Mouse (Mus musculus) small intestine, adult 2 months (tissue): Measurements from ENCODE around the gene Cuta. TPM values are rescaled to one million over a fixed set of nuclear protein-coding genes. Genes with fewer than 3 reads are reported as not detected.

ENCODE experiments used
- H3K27ac ChIP-seq: fragments of 200-500 bp; 2 replicates; pipeline ENCODE4 v1.5.1; 2012; ENCODE audit warnings: low read depth, low read length, control low read depth, inconsistent platforms; ENCODE audit not compliant: insufficient read depth
- H3K27me3 ChIP-seq: fragments of 200-500 bp; 2 replicates; pipeline ENCODE4 v1.6.1; 2012; ENCODE audit warnings: mild to moderate bottlenecking, moderate library complexity, low read length, inconsistent platforms; ENCODE audit not compliant: control insufficient read depth, insufficient read depth
- H3K36me3 ChIP-seq: fragments of 200-500 bp; 2 replicates; pipeline ENCODE4 v1.6.1; 2012; ENCODE audit warnings: mild to moderate bottlenecking, low read length, control low read depth, inconsistent platforms; ENCODE audit not compliant: control insufficient read depth, insufficient read depth
- H3K4me1 ChIP-seq: fragments of 200-500 bp; 2 replicates; pipeline ENCODE4 v1.6.1; 2012; ENCODE audit warnings: low read length, inconsistent platforms, mixed read lengths; ENCODE audit not compliant: control insufficient read depth, insufficient read depth, insufficient read length
- H3K4me3 ChIP-seq: fragments of 200-500 bp; 2 replicates; pipeline ENCODE4 v1.5.1; 2012; ENCODE audit warnings: low read depth, mild to moderate bottlenecking, control low read depth, inconsistent platforms, low read length, moderate library complexity
- CTCF ChIP-seq: fragments of 200-500 bp; IDR thresholded peaks from 2 replicates; pipeline ENCODE4 v1.5.1; 2012; ENCODE audit warnings: low read depth, mild to moderate bottlenecking, control low read depth, inconsistent platforms, low read length, moderate library complexity, mixed read lengths; ENCODE audit not compliant: insufficient replicate concordance, insufficient read length; ENCODE audit errors: extremely low read depth
- POLR2A ChIP-seq: fragments of 200-500 bp; IDR thresholded peaks from 2 replicates; pipeline ENCODE4 v1.6.1; 2012; ENCODE audit warnings: low read depth, mild to moderate bottlenecking, control low read depth, inconsistent platforms, low read length, moderate library complexity
- WGBS: fragments of 180-500 bp; shearing (Covaris S2); methylation state at CpG from one replicate; pipeline ENCODE4 v1.1.7; 2018; 5-methylcytosine and 5-hydroxymethylcytosine counted together
- polyA plus RNA-seq: library from polyadenylated mRNA; depleted of rRNA; stranded (reverse); fragments of >200 nt; gene quantifications from 2 replicates; pipeline ENCODE4 v1.2.3, GENCODE M21; 2012

Gene Cuta
- polyA plus RNA-seq, 1 experiment: 151 TPM

DNA sequence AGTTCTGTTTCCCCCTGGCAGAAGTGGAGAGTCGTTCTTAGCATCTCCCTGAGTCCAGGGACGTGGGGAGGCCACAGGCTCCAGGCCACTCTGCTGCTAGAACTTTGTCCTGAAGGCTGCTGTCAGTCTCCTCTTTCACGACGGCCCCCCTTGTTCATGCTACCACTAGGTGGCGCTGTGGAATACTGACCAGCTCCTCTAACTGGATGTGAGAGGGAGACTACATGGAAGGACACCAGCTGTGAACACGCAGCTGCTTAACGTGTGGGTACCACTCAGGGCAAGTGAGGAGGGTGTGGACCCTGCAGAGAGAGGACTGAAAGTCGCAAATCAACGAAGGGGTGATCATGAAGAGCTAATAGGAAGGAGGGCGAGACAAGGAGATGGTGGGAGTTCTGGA lies 43.8 kb downstream of the Cuta start:
- 13% methylated on average over 10 of the region's 10 CpGs for WGBS
- Histone ChIP-seq H3K27ac (no peak overlapping the region), H3K27me3 (no peaks in the 10 kb centered on the region; the same call in 1 of the 2 replicates), H3K4me1 (peaks cover 4% of the 10 kb centered on the region), H3K36me3 (no peaks in the 10 kb centered on the region), H3K4me3 (no peak overlapping the region)
- TF ChIP-seq CTCF (peak; percentile 84; the same call in 1 of the 2 replicates), POLR2A (0 out of 2 replicates have a peak, but pooled peaks have one; percentile 23)

DNA sequence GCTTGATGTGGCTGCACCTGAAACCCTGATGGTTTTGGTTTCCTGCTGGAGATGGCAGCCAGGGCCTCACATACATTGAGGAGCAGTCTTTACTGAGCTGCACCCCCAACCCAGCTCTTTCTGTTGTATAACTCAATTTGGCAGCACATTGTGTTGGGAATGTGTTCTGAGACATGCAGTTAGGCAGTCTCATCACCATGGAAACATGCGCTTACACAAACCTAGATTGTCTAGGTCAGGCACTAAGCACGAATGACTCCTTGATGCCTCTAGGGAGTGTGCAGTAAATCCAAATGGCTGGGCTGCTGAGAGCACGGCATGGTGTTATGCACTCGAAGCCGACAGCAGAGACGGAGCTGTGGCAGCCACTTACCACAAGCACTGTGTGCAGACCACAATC lies 45.0 kb downstream of the Cuta start:
- WGBS: 85% methylated on average over 6 of the region's 6 CpGs
- no peaks in the 10 kb centered on the region; the same call in 1 of the 2 replicates for H3K27me3 ChIP-seq
- no peaks in the 10 kb centered on the region for H3K36me3 ChIP-seq
- no peak overlapping the region for H3K4me3 ChIP-seq
- TF ChIP-seq POLR2A: no peak
- no peak for TF ChIP-seq CTCF
- peaks cover 4% of the 10 kb centered on the region for H3K4me1 ChIP-seq
- no peak overlapping the region for H3K27ac ChIP-seq

- Histone ChIP-seq H3K27ac (no peak overlapping the region), H3K36me3 (no peaks in the 10 kb centered on the region), H3K4me1 (peaks cover 4% of the 10 kb centered on the region), H3K4me3 (no peak overlapping the region), H3K27me3 (no peaks in the 10 kb centered on the region)
- WGBS: 57% methylated on average over 6 of the region's 6 CpGs
- TF ChIP-seq POLR2A (no peak), CTCF (no peak)
These were observed 45.9 kb downstream of the Cuta start for GRCm38 (mm10) chr17:26893492-26893891.

- TF ChIP-seq POLR2A: no peak
- no peak for TF ChIP-seq CTCF
- 28% methylated on average over 16 of the region's 16 CpGs for whole genome bisulfite sequencing
- H3K27me3 ChIP-seq: no peaks in the 10 kb centered on the region
- no peak overlapping the region for H3K4me3 ChIP-seq
- H3K4me1 ChIP-seq: peaks cover 4% of the 10 kb centered on the region
- H3K27ac ChIP-seq: no peak overlapping the region
- H3K36me3 ChIP-seq: no peaks in the 10 kb centered on the region
These were observed 46.6 kb downstream of the Cuta start for GRCm38 (mm10) chr17:26892635-26893375.

- Histone ChIP-seq H3K4me3 (no peak overlapping the region), H3K36me3 (no peaks in the 10 kb centered on the region), H3K4me1 (peaks cover 12% of the 10 kb centered on the region), H3K27me3 (no peaks in the 10 kb centered on the region), H3K27ac (no peak overlapping the region)
- 33% methylated on average over 3 of the region's 3 CpGs for WGBS
- no peak for TF ChIP-seq POLR2A
- no peak for TF ChIP-seq CTCF
These were observed 51.4 kb downstream of the Cuta start for GRCm38 (mm10) chr17:26887926-26888325.

DNA sequence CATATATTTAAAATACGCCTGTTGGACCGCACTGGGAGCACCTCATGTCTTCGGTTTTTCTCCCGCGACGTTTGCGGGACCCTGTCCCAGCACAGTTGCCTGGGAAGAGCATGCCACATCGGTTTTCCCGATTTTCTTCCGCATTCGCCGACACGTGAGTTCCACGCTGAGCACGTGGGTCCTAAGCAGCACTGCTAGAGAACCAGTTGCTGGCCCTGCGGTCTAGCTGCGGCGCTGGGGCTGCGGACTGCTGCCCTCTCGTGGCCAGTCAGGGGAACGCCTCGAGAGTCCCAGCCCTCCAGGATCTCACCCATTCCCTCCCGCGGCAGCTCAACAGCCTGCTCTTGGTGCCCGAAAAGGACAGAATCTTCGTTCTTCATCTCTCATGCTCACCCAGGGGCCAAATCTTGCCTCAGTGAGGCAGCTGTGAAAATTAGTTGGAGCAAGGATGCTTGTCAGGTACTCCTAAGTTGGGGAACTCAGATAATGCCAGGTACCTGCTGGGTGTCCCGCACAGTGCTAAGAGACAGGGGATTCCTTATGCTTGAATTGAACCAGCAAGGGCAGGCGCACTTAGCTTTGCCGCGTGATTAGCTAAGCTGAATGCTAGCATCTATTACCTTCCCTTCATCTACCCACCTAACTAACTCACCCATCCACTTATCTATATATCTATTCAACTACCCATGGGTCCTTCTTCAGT lies 53.2 kb downstream of the Cuta start:
- Histone ChIP-seq H3K4me3 (peak overlapping the region; percentile 62), H3K4me1 (peaks cover 8% of the 10 kb centered on the region; the same call in 1 of the 2 replicates), H3K36me3 (no peaks in the 10 kb centered on the region), H3K27ac (no peak overlapping the region), H3K27me3 (no peaks in the 10 kb centered on the region)
- 6% methylated on average over 30 of the region's 30 CpGs for WGBS
- TF ChIP-seq POLR2A (no peak), CTCF (peak; percentile 96)
